Mouse (Mus musculus): ENCODE measurements at regions not wholly inside any gene's neighbourhood (a gene's known extent, or its start where the extent isn't known, plus 50 kb on each side); places are given as distances from the start of the nearest gene placed in this dataset.

GRCm38 (mm10) chr12:5443091-5443531 lies 67.6 kb upstream of the Klhl29 start:
- no peak for TF ChIP-seq CTCF (conservative IDR thresholded peaks at IDR 0.05; ENCODE audit: insufficient read depth, insufficient read length, low read depth, low read length)
- no peak for TF ChIP-seq POLR2A (IDR thresholded peaks at IDR 0.05; ENCODE audit: low read depth, low read length)
